Mouse (Mus musculus): ENCODE data around the gene Eno3. TPM values are rescaled to one million over a fixed set of nuclear protein-coding genes. Genes with fewer than 3 reads are reported as not detected.

Eno3 gene
- total and polyA plus RNA-seq, 3 experiments, result 11.2 to 26.4 (median 23.0) TPM

DNA sequence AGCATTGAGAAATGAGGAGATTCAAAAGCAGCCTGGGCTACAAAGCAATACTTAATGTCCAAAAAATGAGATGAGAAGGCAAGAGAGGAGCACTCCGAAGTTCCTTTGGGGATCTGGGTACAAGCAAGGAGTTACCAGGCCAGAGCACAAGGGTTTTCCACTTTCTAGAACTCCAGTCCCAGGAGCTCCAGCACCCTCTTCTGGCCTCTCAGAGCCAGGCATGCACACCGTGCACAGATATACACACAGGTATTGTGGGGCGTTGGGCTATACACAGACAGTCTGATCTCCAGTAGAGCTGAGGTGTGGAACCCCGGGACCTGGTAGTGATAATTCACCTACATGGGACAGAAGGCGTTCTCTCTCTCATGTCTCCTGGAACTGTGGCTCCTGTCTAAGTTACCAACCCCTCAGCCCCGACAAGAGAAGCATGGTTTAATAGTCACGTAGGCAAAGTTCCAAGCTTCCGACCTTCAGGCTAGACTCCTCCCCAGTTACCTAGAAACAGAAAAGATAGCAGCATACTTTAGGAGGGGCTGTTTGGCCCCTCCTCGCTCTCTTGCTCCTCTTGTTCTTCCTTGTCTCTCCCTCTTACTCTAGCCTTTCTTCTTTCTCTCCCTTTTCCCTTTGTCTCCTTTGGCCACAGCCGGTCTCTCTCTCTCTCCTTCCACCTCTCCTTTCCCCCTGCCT is 33.8 kb upstream of the Eno3 start (continued):
- TF ChIP-seq ZNF384 (IDR thresholded peaks at IDR 0.05; ENCODE audit: low read depth, low read length) (no peak), POLR2A (IDR thresholded peaks at IDR 0.05; ENCODE audit: low read depth, low read length) (no peak), NRF1 (IDR thresholded peaks at IDR 0.05; ENCODE audit: low read depth, low read length) (no peak), SMC3 (IDR thresholded peaks at IDR 0.05; ENCODE audit: low read depth, low read length) (peak; percentile 67), GABPA (IDR thresholded peaks at IDR 0.05; ENCODE audit: insufficient replicate concordance, low read depth, low read length) (no peak), JUN (IDR thresholded peaks at IDR 0.05; ENCODE audit: insufficient read depth, low read depth, low read length) (no peak), ZMIZ1 (IDR thresholded peaks at IDR 0.05; ENCODE audit: low read depth, low read length) (no peak)

- DNase-seq (ENCODE audit: extremely low read depth), result peak; percentile 78
- H3K79me2 ChIP-seq (replicated peaks; ENCODE audit: control insufficient read depth, extremely low read depth, insufficient read depth, poor library complexity, severe bottlenecking), result no peaks in the 10 kb centered on the region
- dilution Hi-C loops (cut with MboI; ENCODE audit: extremely low pct_ligation_motif_present, extremely low pct_unique_long_range_greater_than_20kb, low sequenced_read_pairs), result no loop called here
These were observed 31.5 kb upstream of the Eno3 start for GRCm38 (mm10) chr11:70625473-70625872.

DNA sequence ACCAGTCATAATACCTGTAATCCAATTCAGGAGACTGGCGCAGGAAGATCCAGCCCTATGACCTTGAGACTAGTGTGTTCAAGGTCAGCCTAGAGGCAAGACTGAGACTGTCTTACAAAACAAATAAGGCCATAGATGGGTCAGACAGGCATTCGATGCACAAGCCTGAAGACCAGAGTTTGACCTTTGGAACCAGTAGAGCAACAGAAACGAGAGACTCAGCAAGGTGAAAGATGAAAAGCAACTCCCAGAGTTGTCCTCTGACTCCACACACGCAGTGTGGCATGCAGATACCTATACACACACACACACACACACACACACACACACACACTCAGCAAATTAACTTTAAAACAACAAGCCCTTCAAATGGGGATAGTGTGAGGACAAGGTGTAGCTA is 30.1 kb upstream of the Eno3 start:
- H3K9ac ChIP-seq (ENCODE audit: insufficient read depth, low read depth), result no peak overlapping the region
- dilution Hi-C loops (cut with MboI; ENCODE audit: extremely low pct_ligation_motif_present, extremely low pct_unique_long_range_greater_than_20kb, low sequenced_read_pairs), result no loop called here
- DNase-seq (ENCODE audit: extremely low read depth), result no peak
- no peaks in the 10 kb centered on the region for H3K27me3 ChIP-seq (replicated peaks)
- no peaks in the 10 kb centered on the region for H3K9me3 ChIP-seq (replicated peaks; ENCODE audit: low read length)
- H3K79me2 ChIP-seq (replicated peaks; ENCODE audit: control insufficient read depth, extremely low read depth, insufficient read depth, poor library complexity, severe bottlenecking), result no peaks in the 10 kb centered on the region
- H3K4me1 ChIP-seq (ENCODE audit: control insufficient read depth in 1 of 2, insufficient read depth in 2 of 2), result peaks cover 0 to 19% of the 10 kb centered on the region in 2 experiments; a peak in 2 of 4 replicates
- no peak overlapping the region for H3K4me2 ChIP-seq (ENCODE audit: insufficient read depth, low read depth, poor library complexity, severe bottlenecking)
- H3K4me3 ChIP-seq (replicated peaks in 1 of 3; ENCODE audit: low read depth in 2 of 3, low read length in 2 of 3, poor library complexity in 1 of 3), result no peak overlapping the region
- no peak for TF ChIP-seq ZC3H11A (IDR thresholded peaks at IDR 0.05; ENCODE audit: low read depth, low read length)
- no peaks in the 10 kb centered on the region for H3K36me3 ChIP-seq (replicated peaks in 1 of 2; ENCODE audit: control insufficient read depth in 1 of 2, insufficient read depth in 1 of 2, low read length in 1 of 2)
- no peak overlapping the region for H3K27ac ChIP-seq (ENCODE audit: insufficient read depth, low read depth)
- in situ Hi-C loops (cut with MboI; ENCODE audit: low pct_ligation_motif_present, low pct_unique_long_range_greater_than_20kb, low sequenced_read_pairs), result no loop called here

More at GRCm38 (mm10) chr11:70625473-70625872, 31.5 kb upstream of the Eno3 start:
- Histone ChIP-seq H3K4me3 (replicated peaks in 1 of 3; ENCODE audit: low read depth in 2 of 3, low read length in 2 of 3, poor library complexity in 1 of 3) (no peak overlapping the region), H3K4me2 (ENCODE audit: insufficient read depth, low read depth, poor library complexity, severe bottlenecking) (no peak overlapping the region), H3K9me3 (replicated peaks; ENCODE audit: low read length) (no peaks in the 10 kb centered on the region), H3K4me1 (ENCODE audit: control insufficient read depth in 1 of 2, insufficient read depth in 2 of 2) (peaks cover 0 to 19% of the 10 kb centered on the region in 2 experiments; a peak in 2 of 4 replicates), H3K27ac (ENCODE audit: insufficient read depth, low read depth) (no peak overlapping the region), H3K27me3 (replicated peaks) (no peaks in the 10 kb centered on the region), H3K36me3 (replicated peaks in 1 of 2; ENCODE audit: control insufficient read depth in 1 of 2, insufficient read depth in 1 of 2, low read length in 1 of 2) (no peaks in the 10 kb centered on the region), H3K9ac (ENCODE audit: insufficient read depth, low read depth) (no peak overlapping the region)
- no peak for TF ChIP-seq CHD2 (IDR thresholded peaks at IDR 0.05; ENCODE audit: low read length)
- TF ChIP-seq USF2 (conservative IDR thresholded peaks at IDR 0.05; ENCODE audit: low read depth, low read length), result no peak
- TF ChIP-seq CTCF (conservative IDR thresholded peaks at IDR 0.05 in 1 of 2, IDR thresholded peaks at IDR 0.05 in 1 of 2; ENCODE audit: low read depth in 2 of 2, low read length in 2 of 2), result peak; percentile 88 to 90
- no peak for TF ChIP-seq EP300 (IDR thresholded peaks at IDR 0.05; ENCODE audit: low read length)
- TF ChIP-seq MAFK (IDR thresholded peaks at IDR 0.05; ENCODE audit: insufficient replicate concordance, low read length), result no peak
- TF ChIP-seq MAX (IDR thresholded peaks at IDR 0.05; ENCODE audit: low read length), result peak; percentile 79
- TF ChIP-seq RAD21 (IDR thresholded peaks at IDR 0.05; ENCODE audit: low read depth, low read length), result peak; percentile 76
- no peak for TF ChIP-seq JUND (conservative IDR thresholded peaks at IDR 0.05; ENCODE audit: low read depth, low read length)
- TF ChIP-seq PAX5 (IDR thresholded peaks at IDR 0.05; ENCODE audit: low read length), result no peak
- TF ChIP-seq TBP (conservative IDR thresholded peaks at IDR 0.05; ENCODE audit: low read depth, low read length), result no peak
- TF ChIP-seq NRF1 (IDR thresholded peaks at IDR 0.05; ENCODE audit: low read depth, low read length), result no peak
- TF ChIP-seq SMC3 (IDR thresholded peaks at IDR 0.05; ENCODE audit: low read depth, low read length), result peak; percentile 90
- peak; percentile 58; the same call in 1 of the 2 replicates for TF ChIP-seq ZC3H11A (IDR thresholded peaks at IDR 0.05; ENCODE audit: low read depth, low read length)
- peak; percentile 96 for TF ChIP-seq MYC (IDR thresholded peaks at IDR 0.05; ENCODE audit: low read depth, low read length)
- no peak; the same call in 1 of the 2 replicates for TF ChIP-seq MXI1 (IDR thresholded peaks at IDR 0.05; ENCODE audit: low read depth, low read length)
- in situ Hi-C loops (cut with MboI; ENCODE audit: low pct_ligation_motif_present, low pct_unique_long_range_greater_than_20kb, low sequenced_read_pairs), result no loop called here

Measured in CH12.LX (cell line).